Mouse (Mus musculus): ENCODE data around the gene Zxdb. TPM values are rescaled to one million over a fixed set of nuclear protein-coding genes. Genes with fewer than 3 reads are reported as not detected.
"Not testable (repeated sequence)": the region's sequence is repeated elsewhere in the genome, so short reads cannot be mapped to it uniquely, and the experiment has no call there.

Zxdb gene
- total RNA-seq (2017): 6.9 and 10.1 TPM in 2 replicates

DNA sequence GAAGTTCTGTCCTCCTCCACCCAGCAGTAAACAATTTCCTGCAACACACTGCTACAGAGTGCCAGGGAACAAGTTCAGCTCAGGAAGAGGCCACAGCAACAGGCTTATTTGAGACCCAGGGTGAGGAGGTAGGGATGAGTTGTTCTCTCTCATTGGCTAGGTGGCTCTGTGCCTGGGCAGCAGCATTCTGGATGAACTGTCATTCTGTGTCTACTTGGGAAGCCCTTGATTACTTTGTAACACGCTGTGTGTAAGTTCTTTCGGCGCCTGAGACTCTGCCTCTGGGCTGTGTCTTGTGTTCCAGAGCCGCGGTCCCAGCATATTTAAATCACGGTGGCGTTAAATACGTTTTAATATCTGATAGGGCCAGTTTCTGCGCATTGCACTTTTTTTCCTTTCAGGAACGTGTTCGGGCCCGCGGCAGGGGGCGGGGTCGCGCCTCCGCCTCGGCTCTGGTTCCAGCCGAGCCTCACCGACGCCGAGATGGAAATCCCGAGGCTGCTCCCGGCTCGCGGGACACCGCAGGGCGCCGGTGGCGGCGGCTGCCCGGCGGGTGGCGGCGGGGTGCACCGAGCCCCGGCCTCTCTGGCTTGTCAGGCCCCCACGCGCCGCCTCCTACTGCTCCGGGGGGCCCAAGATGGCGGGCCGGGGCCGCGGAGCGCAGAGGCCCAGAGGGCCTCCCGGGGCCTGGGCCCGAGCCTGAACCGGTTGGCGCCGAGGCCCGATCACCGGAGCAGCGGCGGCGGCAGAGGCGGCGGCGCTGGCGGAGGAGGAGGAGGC is at the start of gene Zxdb:
Gene Zxdb, plus strand, starts transcription at position 378 of the 780 bp plus-strand sequence.
- ATAC-seq (replicated peaks; ENCODE audit: low read depth, poor library complexity, severe bottlenecking): peak; percentile 69

GRCm38 (mm10) chrX:94674977-94675376 is 49.4 kb upstream of the Zxdb start:
- no peak for ATAC-seq (replicated peaks; ENCODE audit: low read depth, poor library complexity, severe bottlenecking)

DNA sequence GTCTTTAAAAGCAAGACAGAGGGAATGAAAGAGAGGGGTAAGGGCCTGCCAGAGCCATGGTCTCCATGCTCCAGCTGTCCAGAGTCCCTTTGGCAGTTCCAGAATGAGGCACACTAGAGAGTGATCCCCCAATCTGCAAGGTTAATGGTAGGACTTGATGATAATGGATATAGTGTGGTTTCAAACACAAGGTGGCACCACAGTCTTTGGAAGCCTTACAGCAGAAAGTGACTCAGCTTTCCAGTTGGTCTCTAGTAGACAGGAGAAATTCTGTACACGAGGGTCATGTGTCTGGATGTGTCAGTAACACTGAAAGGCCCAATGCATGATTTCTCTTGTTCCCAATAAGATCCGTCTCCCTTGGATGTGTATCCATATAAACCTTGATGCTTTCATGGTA is 42.8 kb upstream of the Zxdb start:
- ATAC-seq (replicated peaks; ENCODE audit: low read depth, poor library complexity, severe bottlenecking): peak; percentile 83

- ATAC-seq (replicated peaks; ENCODE audit: low read depth, poor library complexity, severe bottlenecking): peak; percentile 97
Observed at GRCm38 (mm10) chrX:94689593-94689992, 34.8 kb upstream of the Zxdb start.

DNA sequence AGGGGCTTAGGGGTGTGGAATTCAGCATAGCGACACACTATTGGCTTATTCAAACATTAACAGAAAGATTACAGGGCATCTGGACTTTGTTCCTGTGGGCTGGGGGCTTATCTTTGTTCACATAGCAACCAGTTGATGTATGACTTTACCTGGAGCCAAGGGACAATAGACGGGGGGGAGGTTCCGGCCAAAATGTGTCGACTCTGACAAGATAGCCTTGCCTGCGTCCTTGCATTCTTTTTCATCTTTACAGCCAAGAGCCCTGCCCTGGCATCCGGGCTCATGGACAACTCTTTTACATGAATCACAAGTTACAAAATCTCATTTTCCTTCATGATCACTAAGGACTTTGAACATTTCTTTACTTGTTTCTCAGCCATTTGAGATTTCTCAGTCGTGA is 17.7 kb upstream of the Zxdb start:
- not testable (repeated sequence) for ATAC-seq (replicated peaks; ENCODE audit: low read depth, poor library complexity, severe bottlenecking)

DNA sequence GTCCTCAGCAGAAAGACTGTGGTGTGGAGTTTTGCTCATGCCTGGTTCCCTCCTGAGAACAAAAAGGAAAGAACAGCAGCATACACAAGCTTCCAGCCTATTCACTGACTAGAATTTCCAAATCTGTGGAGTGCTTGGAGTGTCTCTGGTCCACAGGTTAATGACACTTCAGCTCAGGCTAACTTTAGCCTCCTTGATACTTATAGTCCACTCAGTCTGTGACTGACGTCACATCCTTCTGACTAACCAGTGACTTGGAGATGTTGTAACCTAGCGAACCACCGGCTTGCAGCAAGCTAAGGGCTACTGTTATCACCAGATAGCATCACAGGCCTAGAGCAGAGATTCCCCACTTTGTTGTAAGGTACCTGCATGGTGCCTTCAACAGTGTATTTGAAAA is 14.6 kb upstream of the Zxdb start:
- not testable (repeated sequence) for ATAC-seq (replicated peaks; ENCODE audit: low read depth, poor library complexity, severe bottlenecking)

GRCm38 (mm10) chrX:94724972-94725569 is 702 bp downstream of the Zxdb start:
- ATAC-seq (replicated peaks; ENCODE audit: low read depth, poor library complexity, severe bottlenecking): peak; percentile 45; the same call in 1 of the 2 replicates

DNA sequence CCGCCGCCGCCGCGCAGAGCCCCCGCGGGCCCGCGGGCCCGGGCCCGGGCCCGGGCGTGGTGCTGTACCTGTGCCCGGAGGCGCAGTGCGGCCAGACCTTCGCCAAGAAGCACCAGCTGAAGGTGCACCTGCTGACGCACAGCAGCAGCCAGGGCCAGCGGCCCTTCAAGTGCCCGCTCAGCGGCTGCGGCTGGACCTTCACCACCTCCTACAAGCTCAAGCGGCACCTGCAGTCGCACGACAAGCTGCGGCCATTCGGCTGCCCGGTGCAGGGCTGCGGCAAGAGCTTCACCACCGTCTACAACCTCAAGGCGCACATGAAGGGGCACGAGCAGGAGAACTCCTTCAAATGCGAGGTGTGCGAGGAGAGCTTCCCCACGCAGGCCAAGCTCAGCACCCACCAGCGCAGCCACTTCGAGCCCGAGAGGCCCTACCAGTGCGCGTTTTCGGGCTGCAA is 1.3 kb downstream of the Zxdb start:
- ATAC-seq (replicated peaks; ENCODE audit: low read depth, poor library complexity, severe bottlenecking): peak; percentile 47

GRCm38 (mm10) chrX:94731596-94731995 is 7.2 kb downstream of the Zxdb start:
- peak; percentile 81 for ATAC-seq (replicated peaks; ENCODE audit: low read depth, poor library complexity, severe bottlenecking)

- ATAC-seq (replicated peaks; ENCODE audit: low read depth, poor library complexity, severe bottlenecking): no peak
Observed at GRCm38 (mm10) chrX:94753733-94754132, 29.4 kb downstream of the Zxdb start.

DNA sequence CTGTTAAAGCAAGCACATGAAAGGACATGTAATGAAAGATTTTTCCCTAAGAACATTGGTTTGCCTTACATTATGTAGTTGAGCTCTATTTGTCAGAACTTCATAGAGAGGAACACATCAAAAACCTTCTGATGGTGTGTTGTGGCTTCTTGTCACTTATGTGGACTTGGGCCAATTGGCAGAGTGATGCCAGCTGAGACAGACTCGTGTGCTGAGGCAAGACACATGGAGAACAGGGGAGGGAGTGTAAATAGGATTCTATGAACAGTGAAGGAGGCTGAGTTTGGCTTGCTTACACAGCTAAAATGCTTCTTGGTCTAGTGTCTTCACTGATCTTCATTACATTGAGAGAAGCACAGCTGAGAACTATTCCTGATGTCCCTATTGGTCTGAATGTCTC is 35.6 kb downstream of the Zxdb start:
- ATAC-seq (replicated peaks; ENCODE audit: low read depth, poor library complexity, severe bottlenecking): no peak

DNA sequence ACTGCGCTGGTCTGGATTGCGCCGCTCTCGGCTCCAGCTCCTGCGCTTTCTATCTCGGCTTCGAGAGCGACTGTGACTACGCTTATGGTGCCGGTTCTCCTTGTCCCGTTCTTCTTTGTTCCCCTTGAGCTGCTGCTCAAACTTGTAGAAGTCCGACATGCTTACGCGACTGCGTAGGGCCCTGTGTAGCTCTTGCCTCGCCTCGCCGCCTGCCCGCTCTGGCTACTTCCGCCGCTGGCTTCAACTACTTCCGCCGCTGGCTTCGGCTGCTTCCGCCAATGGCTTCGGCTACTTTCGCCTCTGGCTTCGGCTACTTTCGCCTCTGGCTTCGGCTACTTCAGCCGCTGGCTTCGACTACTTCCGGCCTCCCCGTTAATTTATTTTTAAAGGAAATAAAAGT is 49.5 kb downstream of the Zxdb start:
- no peak for ATAC-seq (replicated peaks; ENCODE audit: low read depth, poor library complexity, severe bottlenecking)

Other genes with a start within 250 kb of the Zxdb start
- 8.2 and 9.8 TPM in 2 replicates for gene Maged1, start 182.4 kb upstream of the Zxdb start, total RNA-seq (2017)
- gene Gspt2, start 88.5 kb upstream of the Zxdb start, total RNA-seq (2017): 6.1 and 6.5 TPM in 2 replicates

Measured in common myeloid progenitor, adult 5-6 weeks (primary cell).